8 mouse cellular contexts compared by ENCODE assay signal in genomic region chr19:44554861-44555590, GRCm38 (mm10). TPM values are rescaled to one million over a fixed set of nuclear protein-coding genes. Genes with fewer than 3 reads are reported as not detected.
DNase-seq lines count a peak whose midpoint lies in the region; ATAC-seq lines count a peak whose summit lies in the region.

Ndufb8 (minus strand) TSS chr19:44555440.

- under 1% methylated on average over 50 of the region's 50 CpGs for WGBS in heart, embryonic 13.5 days
- WGBS in liver, embryonic 12.5 days (ENCODE audit: insufficient replicate concordance), result under 1% methylated on average over 50 of the region's 50 CpGs
- under 1% methylated on average over 50 of the region's 50 CpGs for WGBS in stomach, embryonic 15.5 days

- peaks cover 16% of the 10 kb centered on the region for H3K4me1 ChIP-seq in heart, embryonic 13.5 days
- peaks cover 21% of the 10 kb centered on the region for H3K4me1 ChIP-seq in liver, embryonic 12.5 days
- peaks cover 6% of the 10 kb centered on the region for H3K4me1 ChIP-seq in stomach, embryonic 15.5 days

- H3K36me3 ChIP-seq in heart, embryonic 13.5 days, result peaks cover 38% of the 10 kb centered on the region
- H3K36me3 ChIP-seq in liver, embryonic 12.5 days, result peaks cover 36% of the 10 kb centered on the region
- H3K36me3 ChIP-seq in stomach, embryonic 15.5 days, result peaks cover 32% of the 10 kb centered on the region

- H3K27me3 ChIP-seq in heart, embryonic 13.5 days (replicated peaks), result peaks cover 12% of the 10 kb centered on the region
- peaks cover 12% of the 10 kb centered on the region; the same call in 1 of the 2 replicates for H3K27me3 ChIP-seq in liver, embryonic 12.5 days (replicated peaks)
- H3K27me3 ChIP-seq in stomach, embryonic 15.5 days (replicated peaks), result no peaks in the 10 kb centered on the region

- peak within 1 kb of the TSS; percentile 80 for H3K27ac ChIP-seq in heart, embryonic 13.5 days (replicated peaks)
- peak within 1 kb of the TSS; percentile 39; the same call in 1 of the 2 replicates for H3K27ac ChIP-seq in liver, embryonic 12.5 days
- H3K27ac ChIP-seq in stomach, embryonic 15.5 days, result peak within 1 kb of the TSS; percentile 55; the same call in 1 of the 2 replicates

- H3K9ac ChIP-seq in heart, embryonic 13.5 days, result peak within 1 kb of the TSS; percentile 94
- H3K9ac ChIP-seq in liver, embryonic 12.5 days, result peak within 1 kb of the TSS; percentile 89
- peak within 1 kb of the TSS; percentile 83 for H3K9ac ChIP-seq in stomach, embryonic 15.5 days

- peak; percentile 97 for ATAC-seq in erythroid progenitor cell, adult 5-6 weeks (replicated peaks; ENCODE audit: low FRiP score, poor library complexity, severe bottlenecking)
- peak; percentile 58 for ATAC-seq in heart, embryonic 13.5 days (ENCODE audit: extremely low read depth, insufficient number of reproducible peaks, low FRiP score, low TSS enrichment)
- peak; percentile 90 for ATAC-seq in liver, embryonic 12.5 days
- ATAC-seq in stomach, embryonic 15.5 days (ENCODE audit: insufficient read depth, low FRiP score, low read depth), result peak; percentile 82

- H3K4me3 ChIP-seq in heart, embryonic 13.5 days, result peak within 1 kb of the TSS; percentile 94
- peak within 1 kb of the TSS; percentile 78 for H3K4me3 ChIP-seq in liver, embryonic 12.5 days
- peak within 1 kb of the TSS; percentile 89 for H3K4me3 ChIP-seq in stomach, embryonic 15.5 days (replicated peaks)

- H3K4me2 ChIP-seq in heart, embryonic 13.5 days, result peak within 1 kb of the TSS; percentile 80
- peak within 1 kb of the TSS; percentile 88 for H3K4me2 ChIP-seq in liver, embryonic 12.5 days
- H3K4me2 ChIP-seq in stomach, embryonic 15.5 days, result peak within 1 kb of the TSS; percentile 66

- peak; percentile 92 for DNase-seq in CD4-positive helper T cell, adult 2 months (ENCODE audit: low read depth, low spot score)
- DNase-seq in brain, embryonic 18.5 days (ENCODE audit: low read depth, low spot score), result peak; percentile 77
- peak; percentile 98 for DNase-seq in kidney, postnatal 10 days
- peak; percentile 92 to 94 for DNase-seq in natural killer cell, adult 2 months (ENCODE audit: low spot score in 2 of 2)

- no peaks in the 10 kb centered on the region for H3K9me3 ChIP-seq in heart, embryonic 13.5 days
- H3K9me3 ChIP-seq in liver, embryonic 12.5 days (replicated peaks), result no peaks in the 10 kb centered on the region
- no peaks in the 10 kb centered on the region for H3K9me3 ChIP-seq in stomach, embryonic 15.5 days

RNA-seq across cellular contexts. Expression of gene Ndufb8, which starts in this region (rescaled TPM):
- total RNA-seq in erythroid progenitor cell, adult 5-6 weeks (2015; ENCODE audit: low replicate concordance), result 115 and 143 TPM in 2 replicates
- 56.9 and 85.0 TPM in 2 replicates for total RNA-seq in erythroid progenitor cell, adult 5-6 weeks (2017; ENCODE audit: low replicate concordance)
- 887 and 1,052 TPM in 2 replicates for polyA plus RNA-seq in heart, embryonic 13.5 days (2015; fragmentation: Nextera tagmentation; extraction: Ambion mirVana)
- 381 and 395 TPM in 2 replicates for polyA plus RNA-seq in liver, embryonic 12.5 days (2016; fragmentation: Nextera tagmentation; extraction: Ambion mirVana)
- 542 and 594 TPM in 2 replicates for polyA plus RNA-seq in stomach, embryonic 15.5 days (2015; fragmentation: Nextera tagmentation; extraction: Ambion mirVana)

Comparison
In these comparisons a context has a peak if more than half of its experiments do, and no peak if none do; other contexts are left out.
1. Peak in every context shown above with its lines: DNase-seq, ATAC-seq, H3K4me3 ChIP-seq and H3K27ac ChIP-seq.